Mouse (Mus musculus) liver, embryonic 14.5 days (tissue): ENCODE measurements at regions not wholly inside any gene's neighbourhood (a gene's known extent, or its start where the extent isn't known, plus 50 kb on each side); places are given as distances from the start of the nearest gene placed in this dataset.

ENCODE experiments used
- ATAC-seq: fragments of 200-750 bp; cut with Nextera tagmentation; 2 replicates; pipeline ENCODE4 v1.8.0; 2017; ENCODE audit warnings: moderate number of reproducible peaks, mild to moderate bottlenecking, moderate library complexity; ENCODE audit not compliant: insufficient read depth
- DNase-seq, 3 experiments: peaks; one replicate each; pipeline ENCODE4 v3.0.0-alpha.2; 2012 to 2013; ENCODE audit warnings: low read depth in 3 of 3, low spot score in 3 of 3
- H3K27ac ChIP-seq: fragments of 300-500 bp; sonication (generic); 2 replicates; pipeline ENCODE4 v1.5.1; 2014; ENCODE audit warnings: moderate library complexity, mild to moderate bottlenecking, control low read depth, inconsistent platforms
- H3K27me3 ChIP-seq: fragments of 300-500 bp; sonication (generic); 2 replicates; pipeline ENCODE4 v1.6.1; 2014; ENCODE audit warnings: mild to moderate bottlenecking, low read length, moderate library complexity; ENCODE audit not compliant: control insufficient read depth, insufficient read depth
- H3K36me3 ChIP-seq: fragments of 300-500 bp; sonication (generic); replicated peaks from 2 replicates; pipeline ENCODE4 v1.6.1; 2014; ENCODE audit warnings: low read depth; ENCODE audit not compliant: control insufficient read depth, insufficient read depth
- H3K4me1 ChIP-seq, 2 experiments: fragments of 200-500 bp in 1 of 2; fragments of 300-500 bp in 1 of 2; sonication (generic) in 1 of 2; replicated peaks; 2 replicates each; pipeline ENCODE4 v1.6.1; 2012 to 2014; ENCODE audit warnings: antibody characterized with exemption in 1 of 2, inconsistent platforms in 1 of 2, low read length in 1 of 2; ENCODE audit not compliant: control insufficient read depth in 2 of 2, insufficient read depth in 2 of 2
- H3K4me2 ChIP-seq: fragments of 300-500 bp; sonication (generic); 2 replicates; pipeline ENCODE4 v1.6.1; 2014; ENCODE audit warnings: low read depth, mild to moderate bottlenecking, control low read depth, moderate library complexity
- H3K4me3 ChIP-seq, 2 experiments: fragments of 200-500 bp in 1 of 2; fragments of 300-500 bp in 1 of 2; sonication (generic) in 1 of 2; 2 replicates each; pipeline ENCODE4 v1.5.1; 2012 to 2014; ENCODE audit warnings: low read depth in 2 of 2, low read length in 2 of 2, mild to moderate bottlenecking in 2 of 2, control low read depth in 1 of 2, inconsistent platforms in 1 of 2, moderate library complexity in 1 of 2; ENCODE audit not compliant: insufficient read depth in 1 of 2
- H3K9ac ChIP-seq: fragments of 300-500 bp; sonication (generic); replicated peaks from 2 replicates; pipeline ENCODE4 v1.6.1; 2014; ENCODE audit warnings: mild to moderate bottlenecking, control low read depth, moderate library complexity
- H3K9me3 ChIP-seq: fragments of 300-500 bp; sonication (generic); 2 replicates; pipeline ENCODE4 v1.6.1; 2016; ENCODE audit warnings: low read length, mixed read lengths; ENCODE audit not compliant: control insufficient read depth
- CTCF ChIP-seq: IDR thresholded peaks from 2 replicates; pipeline ENCODE4 v1.5.1; 2016; ENCODE audit warnings: antibody characterized with exemption, low read depth, control low read depth
- EP300 ChIP-seq: IDR thresholded peaks from 2 replicates; pipeline ENCODE4 v1.6.1; 2016; ENCODE audit warnings: antibody characterized with exemption, low read depth
- WGBS: fragments of 180-500 bp; shearing (Covaris S2); extraction: QIAGEN DNeasy Blood & Tissue Kit; methylation state at CpG from one replicate; pipeline ENCODE4 v1.1.7; 2014; ENCODE audit not compliant: insufficient replicate concordance; 5-methylcytosine and 5-hydroxymethylcytosine counted together

DNA sequence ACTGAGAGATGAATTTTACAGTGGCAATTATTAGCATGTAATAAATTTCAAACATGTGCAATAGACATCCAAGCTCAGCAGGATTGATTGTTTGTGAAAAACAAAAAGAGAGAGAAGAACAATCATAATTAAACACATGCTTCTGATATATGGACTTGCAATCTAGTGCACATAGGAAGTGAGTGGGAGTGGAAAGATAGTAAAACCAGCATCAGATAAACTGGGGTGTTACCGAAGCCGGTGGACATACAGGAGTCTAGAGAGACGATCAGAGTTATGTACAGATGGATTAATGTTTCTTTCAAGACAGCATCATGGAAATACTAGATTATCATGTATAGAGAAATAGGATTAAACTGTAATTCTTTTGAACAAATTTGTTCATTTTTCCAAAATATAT lies 263.8 kb downstream of the Epha7 start:
- WGBS: 22% methylated on average over 3 of the region's 3 CpGs
- Histone ChIP-seq H3K4me1 (peaks cover 2 to 3% of the 10 kb centered on the region in 2 experiments; a peak in 2 of 4 replicates), H3K4me2 (no peak overlapping the region), H3K27ac (no peak overlapping the region), H3K9ac (no peak overlapping the region), H3K9me3 (no peaks in the 10 kb centered on the region), H3K36me3 (no peaks in the 10 kb centered on the region), H3K4me3 (no peak overlapping the region), H3K27me3 (no peaks in the 10 kb centered on the region)
- ATAC-seq (peak; percentile 56; the same call in 1 of the 2 replicates), DNase-seq (no peak)
- TF ChIP-seq CTCF (no peak), EP300 (peak; percentile 53)

DNA sequence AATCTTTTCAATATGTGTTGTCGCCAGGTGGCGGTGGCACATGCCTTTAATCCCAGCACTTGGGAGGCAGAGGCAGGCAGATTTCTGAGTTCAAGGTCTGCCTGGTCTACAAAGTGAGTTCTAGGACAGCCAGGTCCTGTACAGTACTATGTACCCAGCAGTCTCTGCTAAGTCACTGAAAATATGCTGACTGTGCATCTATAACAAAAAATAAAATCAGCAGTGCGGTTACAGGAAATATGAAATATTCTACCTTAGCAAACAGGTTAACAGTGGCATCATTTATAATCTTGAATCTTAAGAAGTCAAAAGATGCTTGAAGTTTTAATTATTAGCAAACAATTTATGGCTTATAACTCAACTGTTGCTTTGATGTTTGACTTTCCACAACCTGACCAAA lies 265.5 kb downstream of the Epha7 start:
- no peak overlapping the region for H3K9ac ChIP-seq
- WGBS: 83% methylated on average over 3 of the region's 3 CpGs
- H3K9me3 ChIP-seq: no peaks in the 10 kb centered on the region
- H3K4me1 ChIP-seq: peaks cover 2 to 3% of the 10 kb centered on the region in 2 experiments; a peak in 2 of 4 replicates
- H3K27me3 ChIP-seq: no peaks in the 10 kb centered on the region
- ATAC-seq (no peak), DNase-seq (no peak)
- TF ChIP-seq CTCF (no peak), EP300 (no peak)
- H3K4me3 ChIP-seq: no peak overlapping the region
- H3K4me2 ChIP-seq: no peak overlapping the region
- H3K36me3 ChIP-seq: no peaks in the 10 kb centered on the region
- H3K27ac ChIP-seq: no peak overlapping the region

GRCm38 (mm10) chr4:29083545-29084290 lies 270.8 kb downstream of the Epha7 start:
- no peak overlapping the region for H3K27ac ChIP-seq
- no peak overlapping the region for H3K9ac ChIP-seq
- ATAC-seq (no peak), DNase-seq (no peak)
- no peaks in the 10 kb centered on the region for H3K36me3 ChIP-seq
- TF ChIP-seq CTCF (no peak), EP300 (no peak)
- H3K27me3 ChIP-seq: no peaks in the 10 kb centered on the region
- WGBS: 42% methylated on average over 5 of the region's 5 CpGs
- H3K4me3 ChIP-seq: no peak overlapping the region
- H3K4me1 ChIP-seq: no peaks in the 10 kb centered on the region
- H3K4me2 ChIP-seq: no peak overlapping the region
- no peaks in the 10 kb centered on the region for H3K9me3 ChIP-seq

DNA sequence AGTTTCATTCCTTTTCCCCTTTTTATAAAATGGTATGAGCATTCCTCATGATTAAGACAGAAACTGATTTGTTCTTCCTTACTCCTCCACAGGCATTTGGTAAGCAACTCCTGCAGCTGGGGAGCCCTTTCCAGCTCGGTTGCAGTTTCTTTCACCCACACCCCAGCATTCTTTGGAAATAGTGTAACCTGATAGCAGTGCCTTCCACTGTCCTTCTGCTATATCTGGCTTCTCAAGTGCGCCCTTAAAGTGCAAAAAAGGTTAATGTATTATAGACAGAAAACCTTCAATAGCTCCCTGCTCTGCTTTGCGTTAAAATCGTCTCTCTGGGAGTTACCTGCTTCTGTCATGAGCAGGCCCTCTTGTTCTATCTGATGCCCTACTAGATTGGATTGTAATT lies 278.0 kb downstream of the Epha7 start:
- 44% methylated on average over 4 of the region's 4 CpGs for WGBS
- no peak overlapping the region for H3K9ac ChIP-seq
- H3K4me1 ChIP-seq: no peaks in the 10 kb centered on the region
- H3K9me3 ChIP-seq: no peaks in the 10 kb centered on the region
- DNase-seq (no peak), ATAC-seq (no peak)
- TF ChIP-seq CTCF: no peak
- no peak for TF ChIP-seq EP300
- H3K27me3 ChIP-seq: no peaks in the 10 kb centered on the region
- no peak overlapping the region for H3K4me3 ChIP-seq
- H3K27ac ChIP-seq: no peak overlapping the region
- H3K36me3 ChIP-seq: no peaks in the 10 kb centered on the region
- no peak overlapping the region for H3K4me2 ChIP-seq

DNA sequence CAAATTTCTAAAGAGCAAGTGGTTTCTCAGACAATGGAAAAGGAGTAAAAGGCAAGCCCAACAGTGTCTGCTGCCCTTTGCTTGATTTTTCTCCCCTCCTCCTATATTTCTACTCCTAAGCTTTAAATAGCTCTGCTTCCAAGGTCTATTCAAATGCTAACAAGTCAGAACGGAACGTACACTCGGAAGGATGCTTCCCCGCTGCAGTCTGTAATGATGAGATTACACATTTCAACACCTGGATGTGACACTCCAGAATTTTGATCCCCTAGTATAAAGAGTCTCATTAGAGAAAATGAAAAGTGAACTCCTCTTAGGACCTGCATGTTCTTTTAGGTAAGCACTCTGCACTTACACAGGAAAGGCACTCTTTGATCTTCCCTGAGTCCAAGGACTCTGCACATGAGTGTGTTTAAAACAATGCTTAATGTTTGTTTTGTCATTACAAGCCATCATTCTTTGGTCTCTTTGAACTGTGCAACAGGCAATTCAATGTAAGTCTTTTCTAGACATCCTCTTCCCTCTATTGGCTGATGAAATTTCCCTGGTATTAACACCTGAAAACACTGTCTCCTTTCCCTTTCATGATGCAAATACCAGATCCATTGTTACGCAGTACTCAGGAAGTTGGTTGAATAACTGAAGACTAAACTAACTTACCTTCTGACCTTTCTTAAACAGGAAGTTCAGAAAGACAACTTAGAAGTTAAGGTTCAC lies 278.7 kb downstream of the Epha7 start:
- H3K4me2 ChIP-seq: no peak overlapping the region
- no peaks in the 10 kb centered on the region for H3K36me3 ChIP-seq
- H3K4me3 ChIP-seq: no peak overlapping the region
- no peak for DNase-seq
- TF ChIP-seq EP300: no peak
- no peak for TF ChIP-seq CTCF
- no peaks in the 10 kb centered on the region for H3K9me3 ChIP-seq
- no peak overlapping the region for H3K9ac ChIP-seq
- ATAC-seq: no peak
- 69% methylated on average over 5 of the region's 5 CpGs for WGBS
- no peak overlapping the region for H3K27ac ChIP-seq
- no peaks in the 10 kb centered on the region for H3K27me3 ChIP-seq
- no peaks in the 10 kb centered on the region for H3K4me1 ChIP-seq
